Mouse (Mus musculus) lung, postnatal 0 days (tissue): ENCODE results near the gene Nckipsd. TPM values are rescaled to one million over a fixed set of nuclear protein-coding genes. Genes with fewer than 3 reads are reported as not detected.

Experiments used
- ATAC-seq: fragments of 200-750 bp; cut with Nextera tagmentation; 2 replicates; pipeline ENCODE4 v1.8.0; 2017; ENCODE audit warnings: moderate library complexity
- DNase-seq: peaks from one replicate; pipeline ENCODE4 v3.0.0-alpha.2; 2016; ENCODE audit warnings: low spot score
- H3K27ac ChIP-seq: fragments of 300-500 bp; sonication (generic); 2 replicates; pipeline ENCODE4 v1.5.1; 2014; ENCODE audit warnings: antibody characterized with exemption, mild to moderate bottlenecking, low read length, mixed read lengths
- H3K27me3 ChIP-seq: fragments of 300-500 bp; sonication (generic); replicated peaks from 2 replicates; pipeline ENCODE4 v1.6.1; 2014; ENCODE audit warnings: low read length, mixed read lengths; ENCODE audit not compliant: insufficient read depth
- H3K36me3 ChIP-seq: fragments of 300-500 bp; sonication (generic); 2 replicates; pipeline ENCODE4 v1.6.1; 2014; ENCODE audit warnings: low read length, mixed read lengths; ENCODE audit not compliant: insufficient read depth
- H3K4me1 ChIP-seq: fragments of 300-500 bp; sonication (generic); 2 replicates; pipeline ENCODE4 v1.6.1; 2014; ENCODE audit warnings: antibody characterized with exemption, low read depth, low read length, mixed read lengths; ENCODE audit not compliant: insufficient read depth
- H3K4me2 ChIP-seq: fragments of 300-500 bp; sonication (generic); replicated peaks from 2 replicates; pipeline ENCODE4 v1.6.1; 2014; ENCODE audit warnings: low read depth, mild to moderate bottlenecking, low read length, moderate library complexity, mixed read lengths
- H3K4me3 ChIP-seq: fragments of 300-500 bp; sonication (generic); 2 replicates; pipeline ENCODE4 v1.5.1; 2014; ENCODE audit warnings: low read depth, low read length
- H3K9ac ChIP-seq: fragments of 300-500 bp; sonication (generic); replicated peaks from 2 replicates; pipeline ENCODE4 v1.6.1; 2014; ENCODE audit warnings: low read depth, mild to moderate bottlenecking
- H3K9me3 ChIP-seq: fragments of 300-500 bp; sonication (generic); 2 replicates; pipeline ENCODE4 v1.6.1; 2016; ENCODE audit warnings: low read length, mixed read lengths
- CTCF ChIP-seq: IDR thresholded peaks from 2 replicates; pipeline ENCODE4 v1.5.1; 2016; ENCODE audit warnings: antibody characterized with exemption, mild to moderate bottlenecking
- EP300 ChIP-seq: IDR thresholded peaks from 2 replicates; pipeline ENCODE4 v1.6.1; 2016; ENCODE audit warnings: antibody characterized with exemption, mild to moderate bottlenecking, control low read depth
- WGBS: fragments of 180-500 bp; shearing (Covaris S2); extraction: QIAGEN DNeasy Blood & Tissue Kit; methylation state at CpG from one replicate; pipeline ENCODE4 v1.1.7; 2014; 5-methylcytosine and 5-hydroxymethylcytosine counted together
- polyA plus RNA-seq: library from polyadenylated mRNA; unstranded; fragments of >200 nt; fragmentation: Nextera tagmentation; extraction: Ambion mirVana; gene quantifications from 2 replicates; pipeline ENCODE4 v1.2.1, GENCODE M21; 2015

Nckipsd gene
- polyA plus RNA-seq, 1 experiment from 2014 or later = 10.9 TPM

- Histone ChIP-seq H3K4me3 (peak overlapping the region; percentile 28; the same call in 1 of the 2 replicates), H3K4me2 (peak overlapping the region; percentile 54)
- DNase-seq = peak; percentile 79
Measured at GRCm38 (mm10) chr9:108796351-108796981, 11.7 kb upstream of the Nckipsd start.

GRCm38 (mm10) chr9:108797477-108797876, 10.7 kb upstream of the Nckipsd start:
- peaks cover 14% of the 10 kb centered on the region; the same call in 1 of the 2 replicates for H3K4me1 ChIP-seq
- peak overlapping the region; percentile 45 for H3K4me2 ChIP-seq
- peak overlapping the region; percentile 6; the same call in 1 of the 2 replicates for H3K9ac ChIP-seq
- no peak for TF ChIP-seq EP300
- TF ChIP-seq CTCF = no peak
- no peaks in the 10 kb centered on the region for H3K27me3 ChIP-seq
- H3K27ac ChIP-seq = peak overlapping the region; percentile 83
- H3K36me3 ChIP-seq = peaks cover 27% of the 10 kb centered on the region
- ATAC-seq = no peak
- WGBS = 69% methylated on average over 7 of the region's 7 CpGs
- no peak for DNase-seq
- H3K9me3 ChIP-seq = no peaks in the 10 kb centered on the region
- H3K4me3 ChIP-seq = peak overlapping the region; percentile 28; the same call in 1 of the 2 replicates

More at GRCm38 (mm10) chr9:108796351-108796981, 11.7 kb upstream of the Nckipsd start:
- WGBS = 68% methylated on average over 4 of the region's 4 CpGs
- TF ChIP-seq CTCF (no peak), EP300 (peak; percentile 63)
- Histone ChIP-seq H3K4me1 (peaks cover 14% of the 10 kb centered on the region; the same call in 1 of the 2 replicates), H3K27me3 (no peaks in the 10 kb centered on the region), H3K9me3 (no peaks in the 10 kb centered on the region), H3K27ac (peak overlapping the region; percentile 83), H3K36me3 (peaks cover 22% of the 10 kb centered on the region), H3K9ac (peak overlapping the region; percentile 32; the same call in 1 of the 2 replicates)
- ATAC-seq = peak; percentile 80

- WGBS = 65% methylated on average over 5 of the region's 5 CpGs
- H3K27ac ChIP-seq = no peak overlapping the region
- H3K36me3 ChIP-seq = peaks cover 27% of the 10 kb centered on the region
Measured at GRCm38 (mm10) chr9:108798508-108799075, 9.6 kb upstream of the Nckipsd start.

DNA sequence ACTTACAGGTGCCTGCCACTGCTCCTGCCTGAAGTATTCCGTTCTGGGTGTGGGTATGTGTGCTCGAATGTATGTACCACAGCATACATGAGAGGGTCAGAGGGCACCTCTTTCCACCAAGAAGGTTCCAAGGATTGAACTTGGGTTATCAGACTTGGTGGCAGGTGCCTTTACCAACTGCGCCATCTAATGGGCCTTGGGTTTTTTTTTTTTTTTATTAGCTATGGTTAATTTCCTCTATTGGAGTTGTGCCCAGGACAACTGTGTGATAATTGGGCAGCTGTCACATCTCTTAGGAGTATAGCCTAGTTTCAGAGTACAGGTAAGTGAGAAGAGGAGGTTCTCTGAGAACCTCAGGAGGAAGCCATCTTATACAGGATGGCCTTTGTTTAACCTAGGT, 8.6 kb upstream of the Nckipsd start:
- Histone ChIP-seq H3K4me2 (no peak overlapping the region), H3K36me3 (peaks cover 28% of the 10 kb centered on the region), H3K4me1 (peaks cover 14% of the 10 kb centered on the region; the same call in 1 of the 2 replicates), H3K9me3 (no peaks in the 10 kb centered on the region), H3K9ac (no peak overlapping the region), H3K4me3 (no peak overlapping the region), H3K27ac (no peak overlapping the region), H3K27me3 (no peaks in the 10 kb centered on the region)
- no peak for DNase-seq
- TF ChIP-seq EP300 = no peak
- TF ChIP-seq CTCF = no peak
- ATAC-seq = no peak
- 61% methylated on average over 3 of the region's 3 CpGs for WGBS

More at GRCm38 (mm10) chr9:108798508-108799075, 9.6 kb upstream of the Nckipsd start:
- Histone ChIP-seq H3K27me3 (no peaks in the 10 kb centered on the region), H3K9me3 (no peaks in the 10 kb centered on the region), H3K4me1 (peaks cover 14% of the 10 kb centered on the region; the same call in 1 of the 2 replicates), H3K4me3 (no peak overlapping the region), H3K9ac (no peak overlapping the region), H3K4me2 (no peak overlapping the region)
- DNase-seq = no peak
- TF ChIP-seq EP300 = no peak
- no peak for TF ChIP-seq CTCF
- no peak for ATAC-seq

- Histone ChIP-seq H3K9ac (no peak overlapping the region), H3K4me1 (peaks cover 5% of the 10 kb centered on the region; the same call in 1 of the 2 replicates), H3K4me2 (no peak overlapping the region), H3K36me3 (peaks cover 29% of the 10 kb centered on the region; the same call in 1 of the 2 replicates), H3K27ac (no peak overlapping the region), H3K27me3 (no peaks in the 10 kb centered on the region), H3K9me3 (no peaks in the 10 kb centered on the region), H3K4me3 (no peak overlapping the region)
- TF ChIP-seq CTCF = no peak
- WGBS = 83% methylated on average over 8 of the region's 8 CpGs
- DNase-seq (no peak), ATAC-seq (no peak)
Measured at GRCm38 (mm10) chr9:108805768-108806167, 2.4 kb upstream of the Nckipsd start.

DNA sequence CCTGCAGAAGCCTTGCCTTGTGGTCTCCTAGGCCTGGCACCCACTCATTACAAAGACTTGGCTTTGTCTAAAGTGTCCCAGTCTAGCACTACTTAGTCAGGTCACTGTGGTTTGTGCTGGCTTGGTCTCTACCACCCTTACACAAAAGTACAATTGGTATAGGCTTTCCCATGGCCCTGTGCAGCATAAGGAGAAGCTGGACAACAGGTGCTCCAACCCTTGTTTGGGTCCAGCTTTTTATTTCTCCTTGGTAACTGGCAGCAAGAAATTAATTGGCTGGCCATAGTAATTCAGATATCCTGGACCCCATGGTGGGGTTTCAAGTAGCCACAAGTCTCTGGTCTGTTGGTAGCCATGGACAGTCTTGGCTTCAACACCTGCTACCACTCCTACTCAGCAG, 1.8 kb upstream of the Nckipsd start:
- H3K4me2 ChIP-seq = no peak overlapping the region
- no peaks in the 10 kb centered on the region for H3K9me3 ChIP-seq
- no peak overlapping the region for H3K27ac ChIP-seq
- no peak overlapping the region for H3K9ac ChIP-seq
- DNase-seq = no peak
- ATAC-seq = no peak
- no peak overlapping the region for H3K4me3 ChIP-seq
- H3K36me3 ChIP-seq = peaks cover 26% of the 10 kb centered on the region; the same call in 1 of the 2 replicates
- H3K27me3 ChIP-seq = no peaks in the 10 kb centered on the region
- H3K4me1 ChIP-seq = peaks cover 5% of the 10 kb centered on the region; the same call in 1 of the 2 replicates
- TF ChIP-seq EP300 (no peak), CTCF (no peak)
